Mouse (Mus musculus): Measurements from ENCODE around the gene Gcnt4.

- no peak for TF ChIP-seq CHD2 (IDR thresholded peaks at IDR 0.05; ENCODE audit: low read depth, low read length)
- TF ChIP-seq MAFK (IDR thresholded peaks at IDR 0.05; ENCODE audit: insufficient read depth, low read depth, low read length): no peak
Measured at GRCm38 (mm10) chr13:96997080-96997479, 72.6 kb downstream of the Gcnt4 start.

Measured in ES-E14 (cell line).